Mouse (Mus musculus) MN1 (cell line): ENCODE measurements at regions not wholly inside any gene's neighbourhood (a gene's known extent, or its start where the extent isn't known, plus 50 kb on each side); places are given as distances from the start of the nearest gene placed in this dataset.

Source experiments
- DNase-seq: peaks from one replicate; pipeline ENCODE4 v3.0.0-alpha.2; 2016; ENCODE audit warnings: low spot score

GRCm38 (mm10) chr5:106055221-106055620 lies 178.9 kb downstream of the Zfp326 start:
- DNase-seq, result no peak

GRCm38 (mm10) chr5:106051026-106051425 lies 174.7 kb downstream of the Zfp326 start:
- no peak for DNase-seq

GRCm38 (mm10) chr5:106044878-106045585 lies 168.7 kb downstream of the Zfp326 start:
- no peak for DNase-seq

- no peak for DNase-seq
Measured at GRCm38 (mm10) chr5:106038321-106038720, 162.0 kb downstream of the Zfp326 start.

- no peak for DNase-seq
Measured at GRCm38 (mm10) chr5:106036176-106036575, 159.8 kb downstream of the Zfp326 start.

- no peak for DNase-seq
Measured at GRCm38 (mm10) chr5:106032956-106033355, 156.6 kb downstream of the Zfp326 start.

GRCm38 (mm10) chr5:106026861-106027260 lies 150.5 kb downstream of the Zfp326 start:
- no peak for DNase-seq

GRCm38 (mm10) chr5:106004292-106004917 lies 128.0 kb downstream of the Zfp326 start:
- no peak for DNase-seq

- no peak for DNase-seq
Measured at GRCm38 (mm10) chr5:106003321-106004291, 127.2 kb downstream of the Zfp326 start.

- DNase-seq, result no peak
Measured at GRCm38 (mm10) chr5:106002330-106002729, 126.0 kb downstream of the Zfp326 start.

- DNase-seq, result no peak
Measured at GRCm38 (mm10) chr5:105994218-105994617, 117.9 kb downstream of the Zfp326 start.

- no peak for DNase-seq
Measured at GRCm38 (mm10) chr5:105993066-105993760, 116.8 kb downstream of the Zfp326 start.

- no peak for DNase-seq
Measured at GRCm38 (mm10) chr5:105990777-105991176, 114.4 kb downstream of the Zfp326 start.

- DNase-seq, result peak; percentile 33
Measured at GRCm38 (mm10) chr5:105986401-105986800, 110.0 kb downstream of the Zfp326 start.

- no peak for DNase-seq
Measured at GRCm38 (mm10) chr5:105983131-105983530, 106.8 kb downstream of the Zfp326 start.

- no peak for DNase-seq
Measured at GRCm38 (mm10) chr5:105976746-105977145, 100.4 kb downstream of the Zfp326 start.

- no peak for DNase-seq
Measured at GRCm38 (mm10) chr5:105976076-105976475, 99.7 kb downstream of the Zfp326 start.

- DNase-seq, result no peak
Measured at GRCm38 (mm10) chr5:105975275-105976011, 99.1 kb downstream of the Zfp326 start.

GRCm38 (mm10) chr5:105974576-105975177 lies 98.3 kb downstream of the Zfp326 start:
- DNase-seq, result no peak
